Mouse (Mus musculus): ENCODE measurements at regions not wholly inside any gene's neighbourhood (a gene's known extent, or its start where the extent isn't known, plus 50 kb on each side); places are given as distances from the start of the nearest gene placed in this dataset.
"Not testable (repeated sequence)": the region's sequence is repeated elsewhere in the genome, so short reads cannot be mapped to it uniquely, and the experiment has no call there.

GRCm38 (mm10) chr4:105844675-105845466 is 55.2 kb downstream of the Gm12728 start:
- Histone ChIP-seq H3K4me3 (ENCODE audit: insufficient read depth, low read depth, low read length) (no peak overlapping the region), H3K4me1 (ENCODE audit: control insufficient read depth, insufficient read depth, low read length) (no peaks in the 10 kb centered on the region), H3K27me3 (ENCODE audit: control insufficient read depth, insufficient read depth, low read length) (no peaks in the 10 kb centered on the region), H3K9ac (ENCODE audit: low read depth, low read length) (no peak overlapping the region), H3K27ac (replicated peaks; ENCODE audit: insufficient read depth, low read depth, low read length) (no peak overlapping the region), H3K36me3 (ENCODE audit: control insufficient read depth, insufficient read depth, low read length) (no peaks in the 10 kb centered on the region), H3K79me2 (ENCODE audit: control insufficient read depth, insufficient read depth, low read length) (no peaks in the 10 kb centered on the region)
- DNase-seq (ENCODE audit: extremely low read depth, low read depth, low spot score), result no peak
- TF ChIP-seq POLR2A (IDR thresholded peaks at IDR 0.05; ENCODE audit: extremely low read depth, insufficient read depth, low read length) (no peak), CTCF (IDR thresholded peaks at IDR 0.05; ENCODE audit: low read depth, low read length) (no peak)
- 91% methylated on average over 7 of the region's 7 CpGs for WGBS

- not testable (repeated sequence) for DNase-seq (ENCODE audit: extremely low read depth, low read depth, low spot score); H3K4me1 ChIP-seq (ENCODE audit: control insufficient read depth, insufficient read depth, low read length); H3K27ac ChIP-seq (replicated peaks; ENCODE audit: insufficient read depth, low read depth, low read length); H3K79me2 ChIP-seq (ENCODE audit: control insufficient read depth, insufficient read depth, low read length); H3K27me3 ChIP-seq (ENCODE audit: control insufficient read depth, insufficient read depth, low read length); H3K4me3 ChIP-seq (ENCODE audit: insufficient read depth, low read depth, low read length); H3K36me3 ChIP-seq (ENCODE audit: control insufficient read depth, insufficient read depth, low read length); H3K9ac ChIP-seq (ENCODE audit: low read depth, low read length)
- WGBS, result 90% methylated on average over 3 of the region's 3 CpGs
Measured at GRCm38 (mm10) chr4:105845998-105846989, 56.6 kb downstream of the Gm12728 start.

- TF ChIP-seq POLR2A (IDR thresholded peaks at IDR 0.05; ENCODE audit: extremely low read depth, insufficient read depth, low read length), result no peak
- TF ChIP-seq CTCF (IDR thresholded peaks at IDR 0.05; ENCODE audit: low read depth, low read length), result no peak
- DNase-seq (ENCODE audit: extremely low read depth, low read depth, low spot score), result no peak
- Histone ChIP-seq H3K9ac (ENCODE audit: low read depth, low read length) (no peak overlapping the region), H3K79me2 (ENCODE audit: control insufficient read depth, insufficient read depth, low read length) (no peaks in the 10 kb centered on the region), H3K27me3 (ENCODE audit: control insufficient read depth, insufficient read depth, low read length) (no peaks in the 10 kb centered on the region), H3K36me3 (ENCODE audit: control insufficient read depth, insufficient read depth, low read length) (no peaks in the 10 kb centered on the region), H3K27ac (replicated peaks; ENCODE audit: insufficient read depth, low read depth, low read length) (no peak overlapping the region), H3K4me1 (ENCODE audit: control insufficient read depth, insufficient read depth, low read length) (no peaks in the 10 kb centered on the region), H3K4me3 (ENCODE audit: insufficient read depth, low read depth, low read length) (no peak overlapping the region)
- WGBS, result 96% methylated on average over 6 of the region's 6 CpGs
Measured at GRCm38 (mm10) chr4:105853086-105853485, 63.4 kb downstream of the Gm12728 start.

- TF ChIP-seq POLR2A (IDR thresholded peaks at IDR 0.05; ENCODE audit: extremely low read depth, insufficient read depth, low read length) (no peak), CTCF (IDR thresholded peaks at IDR 0.05; ENCODE audit: low read depth, low read length) (no peak)
- DNase-seq (ENCODE audit: extremely low read depth, low read depth, low spot score), result no peak
- H3K79me2 ChIP-seq (ENCODE audit: control insufficient read depth, insufficient read depth, low read length), result no peaks in the 10 kb centered on the region
- no peak overlapping the region for H3K27ac ChIP-seq (replicated peaks; ENCODE audit: insufficient read depth, low read depth, low read length)
- H3K4me1 ChIP-seq (ENCODE audit: control insufficient read depth, insufficient read depth, low read length), result no peaks in the 10 kb centered on the region
- H3K36me3 ChIP-seq (ENCODE audit: control insufficient read depth, insufficient read depth, low read length), result no peaks in the 10 kb centered on the region
- H3K4me3 ChIP-seq (ENCODE audit: insufficient read depth, low read depth, low read length), result no peak overlapping the region
- H3K9ac ChIP-seq (ENCODE audit: low read depth, low read length), result no peak overlapping the region
- WGBS, result 71% methylated on average over 15 of the region's 15 CpGs
- H3K27me3 ChIP-seq (ENCODE audit: control insufficient read depth, insufficient read depth, low read length), result no peaks in the 10 kb centered on the region
Measured at GRCm38 (mm10) chr4:105859052-105859864, 69.6 kb downstream of the Gm12728 start.

GRCm38 (mm10) chr4:105860930-105861653 is 71.4 kb downstream of the Gm12728 start:
- H3K27ac ChIP-seq (replicated peaks; ENCODE audit: insufficient read depth, low read depth, low read length), result no peak overlapping the region
- no peaks in the 10 kb centered on the region for H3K79me2 ChIP-seq (ENCODE audit: control insufficient read depth, insufficient read depth, low read length)
- no peak overlapping the region for H3K4me3 ChIP-seq (ENCODE audit: insufficient read depth, low read depth, low read length)
- no peaks in the 10 kb centered on the region for H3K27me3 ChIP-seq (ENCODE audit: control insufficient read depth, insufficient read depth, low read length)
- DNase-seq (ENCODE audit: extremely low read depth, low read depth, low spot score), result no peak
- H3K36me3 ChIP-seq (ENCODE audit: control insufficient read depth, insufficient read depth, low read length), result no peaks in the 10 kb centered on the region
- WGBS, result 84% methylated on average over 11 of the region's 11 CpGs
- TF ChIP-seq POLR2A (IDR thresholded peaks at IDR 0.05; ENCODE audit: extremely low read depth, insufficient read depth, low read length) (no peak), CTCF (IDR thresholded peaks at IDR 0.05; ENCODE audit: low read depth, low read length) (no peak)
- no peaks in the 10 kb centered on the region for H3K4me1 ChIP-seq (ENCODE audit: control insufficient read depth, insufficient read depth, low read length)
- no peak overlapping the region for H3K9ac ChIP-seq (ENCODE audit: low read depth, low read length)
